Mouse (Mus musculus) embryo, embryonic 11.5 days (tissue): ENCODE results near the gene Hsd11b2.

Experiments
- DNase-seq: peaks from one replicate; pipeline ENCODE4 v3.0.0-alpha.2; 2012; ENCODE audit warnings: low read depth, low spot score

Hsd11b2 gene

DNA sequence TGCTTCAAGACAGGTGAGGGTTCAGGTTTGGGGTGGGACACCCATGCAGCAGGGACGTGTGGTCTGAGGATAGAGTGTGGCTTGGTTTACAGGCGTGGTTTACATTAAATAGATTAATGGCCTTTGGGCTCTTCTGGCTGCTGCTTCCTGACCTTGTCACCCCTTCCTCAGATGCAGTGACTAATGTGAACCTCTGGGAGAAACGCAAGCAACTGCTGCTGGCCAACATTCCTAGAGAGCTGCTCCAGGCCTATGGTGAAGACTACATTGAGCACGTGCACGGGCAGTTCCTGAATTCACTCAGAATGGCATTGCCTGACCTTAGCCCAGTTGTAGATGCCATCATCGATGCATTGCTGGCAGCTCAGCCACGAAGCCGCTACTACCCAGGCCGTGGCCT lies 4.3 kb downstream of the Hsd11b2 start:
- no peak for DNase-seq

DNA sequence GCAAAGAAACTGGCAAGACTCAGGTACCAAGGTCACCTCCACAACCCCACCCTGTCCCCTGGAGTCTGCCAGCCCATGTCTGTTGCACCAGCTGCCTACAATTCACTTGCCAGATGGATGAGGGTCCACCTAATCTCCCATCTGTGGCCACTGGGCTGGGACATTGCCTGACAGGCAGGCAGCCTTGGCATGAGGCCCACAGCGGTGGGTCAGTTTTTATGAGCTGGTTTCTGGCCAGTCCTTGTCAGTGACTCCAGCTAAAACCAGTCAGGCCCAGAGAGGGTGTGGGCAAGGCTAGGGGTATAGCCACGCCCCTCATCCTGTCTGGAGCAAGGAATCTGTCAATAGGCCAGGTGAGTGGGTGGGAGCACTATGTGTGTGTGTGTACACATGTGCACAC lies 8.6 kb downstream of the Hsd11b2 start:
- no peak for DNase-seq

DNA sequence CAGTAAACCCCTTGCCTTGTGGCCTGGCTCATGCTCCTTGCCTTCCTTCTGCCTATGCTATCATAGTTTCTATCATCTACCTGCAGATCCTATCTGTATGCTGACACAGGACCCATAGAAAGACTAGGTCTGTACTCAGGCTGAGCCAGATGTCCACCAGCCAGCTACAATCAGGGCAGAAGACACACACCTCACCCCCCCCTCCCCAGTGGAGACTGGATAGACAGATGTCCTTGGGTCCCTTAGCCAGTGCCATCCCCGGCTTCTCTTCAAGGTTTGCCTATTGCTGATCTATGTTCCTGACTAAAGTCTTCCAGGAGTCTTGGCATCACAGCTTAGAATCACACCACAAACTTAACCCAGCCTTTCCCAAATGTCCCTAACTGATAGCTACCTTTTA lies 9.7 kb downstream of the Hsd11b2 start:
- DNase-seq, result no peak

DNA sequence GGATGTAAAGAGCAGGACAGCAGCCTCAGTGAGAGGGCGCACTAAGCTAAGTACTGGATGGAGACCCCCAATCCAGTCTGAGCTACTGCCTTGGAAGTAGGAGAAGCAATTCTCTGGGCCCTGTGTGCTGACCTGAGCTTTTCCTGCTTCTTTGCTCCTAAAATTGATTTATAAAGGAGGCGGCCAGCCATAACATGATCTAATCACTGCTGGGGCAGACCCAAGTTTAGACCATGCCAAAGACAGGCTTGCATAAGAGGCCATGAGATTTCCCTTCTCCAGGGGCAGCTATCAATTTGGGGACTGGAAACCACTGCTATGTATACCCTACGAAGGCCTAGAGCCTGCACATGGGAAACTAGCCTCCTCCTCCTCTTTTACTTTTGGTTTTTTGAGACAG lies 10.7 kb downstream of the Hsd11b2 start:
- DNase-seq, result no peak

DNA sequence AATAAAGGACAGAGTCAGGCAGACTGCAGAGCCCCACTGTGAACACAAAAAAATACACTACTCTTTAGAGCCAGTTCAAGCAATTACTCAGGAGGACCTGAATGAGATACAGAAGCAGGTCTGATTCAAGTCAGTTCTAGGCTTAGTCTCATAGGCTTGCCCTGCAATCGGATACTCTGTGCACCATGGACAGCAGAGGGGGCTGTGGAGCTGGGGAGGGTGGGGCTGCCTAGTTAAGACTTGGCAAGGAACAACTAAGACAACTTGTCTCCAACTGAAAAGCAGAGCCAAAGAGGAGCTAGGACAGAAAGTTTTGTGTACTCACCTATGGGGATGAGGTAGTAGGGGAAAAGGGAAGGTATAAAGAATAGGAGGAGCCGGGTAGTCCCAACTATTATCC lies 13.2 kb downstream of the Hsd11b2 start:
- DNase-seq, result no peak

DNA sequence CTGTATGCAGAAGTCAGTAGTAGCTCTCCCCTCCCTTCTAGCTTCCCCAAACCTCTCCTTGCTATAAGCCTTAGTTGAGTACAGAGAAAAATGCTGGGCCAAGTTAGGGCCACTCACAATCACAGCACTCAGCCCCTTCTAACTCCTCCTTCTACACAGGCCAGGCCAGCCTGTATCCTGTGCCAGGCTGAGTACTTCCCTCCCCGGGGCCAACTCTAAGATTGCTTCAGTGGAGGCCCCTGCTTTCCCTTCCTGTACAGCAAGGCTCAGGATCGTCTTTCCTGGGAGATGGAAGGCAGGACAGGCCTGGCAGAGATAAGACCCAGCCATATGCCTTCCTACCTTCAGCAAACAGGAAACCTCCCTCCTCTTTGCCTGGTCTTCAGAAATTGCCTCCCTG lies 14.9 kb downstream of the Hsd11b2 start:
- DNase-seq, result no peak

DNA sequence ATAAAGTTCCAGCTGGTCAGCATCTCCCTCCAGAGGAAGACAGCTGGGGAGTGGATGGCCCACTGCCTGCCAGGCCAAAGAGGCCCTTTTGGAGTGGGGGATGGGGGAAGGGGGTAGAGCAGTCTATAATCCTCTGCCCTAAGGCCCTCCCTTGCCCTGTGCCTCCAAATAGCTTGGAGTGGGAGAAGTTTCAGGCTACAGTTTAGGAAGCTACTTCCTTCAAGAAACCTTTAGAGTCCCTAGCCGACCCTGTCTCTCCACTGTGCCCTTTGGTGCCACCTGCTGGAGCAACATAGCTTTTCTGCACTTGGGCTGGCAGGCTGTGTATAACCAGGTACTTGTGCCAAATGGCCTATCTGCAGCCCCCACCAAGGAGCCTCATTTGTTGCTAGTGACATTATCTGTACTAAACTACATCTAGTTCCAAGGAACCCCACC lies 15.4 kb downstream of the Hsd11b2 start:
- DNase-seq, result no peak

DNA sequence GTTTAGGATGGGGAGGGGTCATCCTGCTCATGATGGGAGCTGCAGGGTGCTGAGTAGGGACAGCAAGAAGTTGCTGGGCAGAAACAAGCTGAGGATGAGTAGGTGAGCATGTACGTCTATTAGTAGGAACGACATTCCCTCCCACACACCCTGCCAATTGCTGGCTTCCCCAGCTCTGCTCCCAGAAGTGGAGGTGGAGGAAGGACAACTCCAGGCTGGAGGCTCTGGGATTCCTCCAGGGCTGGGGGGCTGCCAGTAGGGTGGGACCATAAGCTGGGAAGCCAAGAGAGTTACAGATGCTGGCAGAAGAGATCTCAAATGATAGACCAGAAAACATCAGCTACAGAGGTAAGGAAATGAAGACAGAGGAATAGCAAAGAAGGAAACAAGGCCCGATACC lies 18.0 kb downstream of the Hsd11b2 start:
- no peak for DNase-seq

DNA sequence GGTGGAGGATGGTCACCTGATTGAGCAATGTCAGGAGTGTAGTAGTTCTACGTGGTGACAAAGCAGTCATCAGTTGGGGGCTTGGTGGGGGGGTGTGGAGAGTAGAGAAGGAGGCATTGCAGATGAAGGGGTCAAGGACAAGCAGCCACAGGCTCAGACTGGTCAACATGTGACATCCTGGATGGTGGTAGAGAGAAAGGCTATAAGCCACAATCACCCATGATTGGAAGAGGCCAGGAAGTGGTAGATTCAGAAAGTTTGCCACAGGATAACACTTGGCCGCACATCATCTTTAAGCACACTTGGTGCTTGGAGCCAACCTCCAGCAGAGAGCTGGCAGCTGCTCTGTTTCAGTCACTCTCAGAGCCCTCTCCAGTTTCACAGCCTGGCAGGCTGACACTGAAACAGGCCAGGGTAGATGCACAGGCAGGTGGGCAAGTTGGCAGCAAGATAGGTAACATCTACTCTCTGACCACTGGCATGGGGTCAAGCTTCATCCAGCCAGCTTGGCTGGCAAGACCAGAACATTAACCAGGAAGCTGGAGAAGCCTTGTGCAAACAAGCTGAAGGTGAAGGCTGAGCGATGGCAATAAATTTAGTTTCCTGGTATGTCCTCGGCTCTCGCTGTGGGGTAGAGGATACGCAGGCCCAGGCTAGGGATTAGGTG lies 18.6 kb downstream of the Hsd11b2 start:
- no peak for DNase-seq

DNA sequence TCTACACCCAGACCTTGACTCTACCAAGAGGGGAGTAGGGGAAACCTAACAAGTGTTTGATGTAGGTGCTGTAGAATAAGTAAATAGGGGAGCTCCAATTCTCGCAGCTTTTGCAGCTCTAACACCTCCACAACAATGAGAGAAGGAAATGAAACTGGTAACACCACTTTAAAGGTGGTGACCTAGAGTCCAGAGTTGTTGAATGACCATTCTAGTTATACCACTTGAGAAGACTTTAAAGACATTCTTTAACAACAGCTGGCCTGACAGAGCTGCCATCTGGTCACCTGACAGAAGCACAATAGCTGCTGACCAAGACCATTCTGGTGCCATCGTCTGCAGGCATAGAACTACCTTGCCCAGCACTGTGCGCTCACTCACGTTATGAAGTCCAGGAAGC lies 20.4 kb downstream of the Hsd11b2 start:
- DNase-seq, result no peak

DNA sequence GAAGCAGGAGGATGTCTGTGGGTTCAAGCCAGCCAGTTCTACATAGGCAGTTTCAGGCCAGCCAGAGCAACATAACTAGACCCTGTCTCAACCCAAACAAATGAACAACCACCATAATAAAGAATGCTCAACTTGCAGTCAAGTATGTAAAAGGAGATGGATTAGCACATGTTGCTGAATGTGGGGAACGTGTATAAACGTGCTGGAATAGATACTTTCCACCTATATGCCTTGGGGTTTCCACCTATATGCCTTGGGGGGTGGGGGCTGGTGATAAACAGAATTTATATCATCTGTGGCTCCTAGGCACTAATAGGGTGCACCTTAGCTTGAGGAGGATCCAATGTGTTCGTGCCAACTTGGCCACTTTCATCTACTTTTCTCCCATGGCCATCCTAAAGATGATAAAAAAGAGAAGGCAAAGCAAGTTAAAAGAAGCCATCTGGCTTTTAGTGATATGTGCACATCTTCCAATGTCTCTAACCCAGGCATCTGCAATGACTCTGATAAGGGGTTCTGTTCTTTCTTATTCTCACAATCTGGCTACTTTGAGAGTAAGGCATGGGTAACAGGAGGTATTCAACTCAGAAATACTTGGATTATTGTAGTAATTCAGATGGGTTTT lies 23.6 kb downstream of the Hsd11b2 start:
- no peak for DNase-seq

DNA sequence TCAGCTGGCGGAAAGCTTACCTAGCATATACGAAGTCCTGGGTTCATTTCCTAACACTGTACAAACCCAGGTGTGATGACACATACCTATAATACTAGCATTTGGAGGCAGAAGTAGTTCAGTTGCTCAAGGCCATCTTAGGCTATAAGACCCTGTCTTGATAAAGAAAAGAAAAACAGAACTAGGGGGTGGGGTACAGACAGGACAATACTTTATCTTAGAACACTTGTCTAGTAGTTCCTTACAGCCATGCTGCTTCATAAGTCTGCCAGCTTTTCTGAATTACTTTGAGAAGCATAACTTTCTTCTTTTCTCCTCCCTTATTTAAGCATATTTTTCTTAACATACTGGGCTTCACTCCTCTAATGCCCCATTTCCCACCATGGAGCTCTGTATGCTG lies 24.3 kb downstream of the Hsd11b2 start:
- DNase-seq, result no peak

DNA sequence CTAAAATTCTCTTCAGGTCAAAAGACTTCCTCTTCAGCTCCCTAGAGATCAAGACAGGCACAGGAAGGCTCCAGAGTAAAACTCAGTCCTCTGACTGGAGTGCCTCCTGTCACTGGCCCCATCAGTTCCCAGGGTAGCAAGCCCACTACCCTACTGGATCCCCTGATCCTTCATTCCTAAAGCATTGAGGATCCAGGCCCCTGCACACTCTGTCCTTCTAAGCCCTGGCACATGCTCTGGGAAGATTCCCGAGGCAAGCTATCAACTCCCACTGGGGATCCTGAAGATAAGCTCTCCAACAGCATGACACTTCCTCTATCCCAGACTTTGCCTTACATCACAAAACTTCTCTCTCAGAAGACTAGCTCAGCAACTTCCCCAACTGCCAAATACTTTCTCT lies 25.1 kb downstream of the Hsd11b2 start:
- DNase-seq, result no peak

DNA sequence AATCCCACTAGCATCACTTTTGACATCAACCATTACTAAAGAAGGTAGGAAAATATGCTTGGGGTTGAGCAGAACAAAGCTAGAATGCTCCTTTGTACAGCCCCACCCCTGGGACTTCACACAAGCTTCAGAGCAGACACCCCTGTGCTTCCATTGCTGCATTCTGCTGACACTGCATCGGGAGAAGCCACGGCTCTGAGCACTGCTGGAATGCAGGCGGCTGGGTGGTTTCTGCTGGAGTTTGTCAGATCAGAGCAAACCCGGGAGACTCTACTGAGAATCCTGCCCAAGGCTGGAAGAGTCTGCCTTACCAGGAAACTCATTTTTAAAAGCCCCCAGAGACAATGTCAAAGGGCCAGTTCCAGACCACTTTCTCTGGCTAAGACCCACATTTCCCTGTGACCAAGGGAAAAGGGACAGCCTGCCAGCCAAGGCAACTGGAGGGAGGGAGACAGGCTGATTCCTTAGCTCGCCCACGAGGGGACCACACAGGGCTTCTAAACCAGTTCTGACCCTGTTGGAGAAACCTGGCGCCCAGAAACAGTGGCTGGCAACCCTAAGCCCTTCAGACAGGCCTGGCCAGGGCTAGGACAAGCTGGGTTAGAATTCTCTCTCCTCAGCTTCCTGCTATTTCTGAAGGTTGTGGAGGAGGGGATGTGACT lies 26.1 kb downstream of the Hsd11b2 start:
- DNase-seq, result no peak

DNA sequence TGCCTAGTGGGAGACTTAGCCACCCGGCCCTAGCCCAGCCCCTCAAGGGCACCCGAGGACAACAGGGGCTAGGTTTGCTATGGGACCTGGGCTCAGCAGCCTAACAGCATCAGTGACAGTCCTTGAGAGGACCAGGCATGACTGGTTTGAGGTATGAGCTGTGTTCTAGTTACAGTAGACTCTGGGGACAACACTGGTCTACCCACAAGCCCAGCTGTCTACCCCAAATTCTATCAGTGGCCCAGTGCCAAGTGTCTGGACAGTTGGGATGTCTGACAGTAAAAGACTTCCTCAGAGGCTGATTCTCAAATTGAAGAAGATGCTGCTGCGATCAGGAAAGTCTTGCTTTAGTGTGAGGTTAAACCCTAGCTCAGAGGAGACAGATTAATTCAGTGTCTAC lies 26.7 kb downstream of the Hsd11b2 start:
- DNase-seq, result no peak

DNA sequence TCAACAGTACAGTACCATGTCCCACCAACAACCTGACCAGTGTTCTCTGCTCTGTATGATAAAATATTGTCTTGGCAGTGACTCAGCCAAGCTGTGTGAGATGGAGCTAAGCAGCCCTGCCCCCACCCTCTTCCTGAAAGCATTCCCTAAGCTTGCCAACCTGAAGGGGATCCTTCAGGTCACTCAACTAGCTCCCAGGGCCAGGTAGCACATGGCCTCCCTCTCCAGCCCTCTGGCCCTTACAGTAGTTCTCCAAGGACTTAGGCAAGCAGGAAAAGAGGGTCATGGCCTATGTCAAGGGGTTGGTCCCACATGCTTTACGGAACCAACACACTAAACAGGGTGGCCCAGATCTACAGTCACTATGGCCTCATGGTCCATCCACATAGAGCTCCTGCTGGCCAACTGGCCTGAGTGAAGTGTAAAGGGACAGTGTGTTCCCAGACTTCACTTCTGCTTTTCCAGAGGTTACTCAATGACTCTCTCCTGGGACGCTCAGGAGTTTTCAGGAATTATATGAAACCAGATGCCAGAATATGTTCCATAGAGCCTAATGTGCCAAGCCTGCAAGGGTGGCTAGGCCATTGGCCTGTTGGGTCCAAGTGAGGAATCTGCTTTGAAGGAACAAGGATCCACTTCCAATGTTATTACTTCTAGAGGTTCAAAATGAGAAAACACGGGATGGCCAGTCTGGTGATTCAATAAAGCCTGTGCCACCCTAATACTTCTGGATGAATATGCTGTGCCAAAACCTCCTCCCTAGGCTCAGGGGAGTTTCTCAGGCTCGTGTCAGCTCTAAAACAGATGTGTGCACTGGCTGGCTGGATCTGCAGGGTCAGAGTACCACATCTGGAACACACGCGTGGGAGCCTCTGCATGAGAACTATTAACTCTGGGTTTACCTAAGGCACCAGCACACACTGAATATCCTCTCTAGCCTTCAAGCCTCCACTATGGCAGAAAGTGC lies 28.1 kb downstream of the Hsd11b2 start:
- DNase-seq, result no peak

DNA sequence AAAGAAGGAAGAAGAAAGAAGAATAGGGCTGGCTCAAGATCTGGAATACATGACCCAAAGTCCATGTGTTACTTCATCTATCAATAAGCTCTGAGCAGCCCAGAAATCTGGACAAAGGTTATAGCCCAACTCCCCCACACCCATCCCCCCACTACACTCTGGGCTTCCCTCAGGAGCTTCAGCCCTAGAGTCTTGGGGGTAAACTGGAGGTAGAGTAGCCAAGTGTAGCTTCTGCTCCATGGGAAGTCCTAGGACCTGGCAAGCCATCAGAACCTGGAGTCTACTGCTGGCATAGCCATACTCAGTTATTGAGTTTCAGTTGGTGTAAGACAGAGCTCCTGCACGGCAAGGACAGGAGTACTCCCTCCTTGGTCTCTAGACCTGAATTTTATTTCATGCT lies 31.0 kb downstream of the Hsd11b2 start:
- DNase-seq, result no peak

DNA sequence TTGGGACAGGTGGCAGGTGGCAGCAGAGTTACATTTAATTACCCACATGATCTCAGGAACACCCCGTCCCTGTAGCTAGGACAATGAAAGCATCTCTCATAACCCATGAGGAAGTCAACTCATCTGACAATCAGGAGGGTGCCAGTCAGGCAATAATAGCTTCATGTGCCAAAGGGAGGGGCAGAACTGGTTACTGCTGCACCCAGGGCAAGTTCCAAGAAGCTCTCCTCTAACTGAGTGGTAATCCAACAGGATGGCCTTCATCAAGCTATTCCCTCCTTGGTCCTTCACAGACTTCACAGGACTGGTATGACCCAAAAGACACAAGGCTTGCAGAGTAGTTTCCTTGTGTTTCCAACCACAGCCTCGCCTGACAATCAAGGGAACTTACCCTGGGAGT lies 31.5 kb downstream of the Hsd11b2 start:
- DNase-seq, result no peak

DNA sequence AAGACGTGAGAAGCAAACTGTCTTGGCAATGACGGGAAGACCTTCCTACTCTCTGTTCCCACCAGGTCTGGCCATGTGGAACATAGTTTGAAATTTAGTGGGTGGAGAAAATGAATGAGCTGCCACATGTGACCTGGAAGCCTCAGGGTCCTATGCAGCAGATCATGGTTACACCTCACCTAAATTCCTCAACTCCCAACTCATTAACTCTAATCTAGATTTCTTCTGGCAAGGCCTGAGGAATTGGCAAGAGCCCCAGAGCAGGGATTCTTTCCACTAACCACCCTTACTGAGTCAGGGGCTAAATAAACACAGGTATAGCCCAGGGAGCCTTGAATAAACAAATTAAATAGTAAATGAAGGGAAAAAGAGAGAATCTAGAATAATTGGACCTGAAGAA lies 33.5 kb downstream of the Hsd11b2 start:
- DNase-seq, result no peak

DNA sequence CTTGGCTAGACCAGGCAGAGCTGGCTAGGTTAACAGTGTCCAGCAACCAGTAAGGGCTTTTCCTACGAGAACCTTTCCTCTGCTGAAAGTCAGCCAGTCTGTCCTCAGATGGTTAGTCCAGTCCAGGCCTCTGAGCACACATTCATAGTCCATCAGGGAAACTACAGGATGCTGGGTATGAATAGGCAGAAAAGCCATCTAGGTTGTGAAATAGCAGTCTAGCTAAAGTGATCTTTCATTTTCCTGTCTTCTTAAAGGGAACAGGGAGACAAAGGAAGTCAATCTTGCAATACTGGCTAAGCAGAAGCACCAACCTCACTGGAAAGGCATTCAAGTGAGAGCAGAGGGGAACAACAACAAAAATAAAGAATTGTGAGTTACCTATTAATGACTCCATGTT lies 34.3 kb downstream of the Hsd11b2 start:
- DNase-seq, result no peak

DNA sequence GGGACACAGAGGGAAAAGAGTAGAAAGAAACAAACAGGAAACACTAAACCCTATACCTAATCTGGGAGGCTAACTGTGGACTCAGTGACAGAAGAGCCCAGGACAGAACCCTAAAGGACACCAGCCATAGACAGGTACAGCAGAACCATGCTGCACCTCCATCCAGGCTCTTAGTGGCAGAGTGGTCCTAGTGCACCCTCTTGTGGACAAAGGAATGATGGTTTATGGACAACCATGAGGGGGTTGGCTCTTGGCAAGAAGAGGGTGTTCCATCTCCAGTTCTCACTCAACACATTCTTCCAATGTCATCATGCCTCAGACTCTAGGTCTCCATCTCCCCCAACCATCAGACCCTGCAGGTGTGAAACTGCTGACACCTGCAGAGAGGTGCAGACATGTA lies 35.5 kb downstream of the Hsd11b2 start:
- DNase-seq, result peak; percentile 41

DNA sequence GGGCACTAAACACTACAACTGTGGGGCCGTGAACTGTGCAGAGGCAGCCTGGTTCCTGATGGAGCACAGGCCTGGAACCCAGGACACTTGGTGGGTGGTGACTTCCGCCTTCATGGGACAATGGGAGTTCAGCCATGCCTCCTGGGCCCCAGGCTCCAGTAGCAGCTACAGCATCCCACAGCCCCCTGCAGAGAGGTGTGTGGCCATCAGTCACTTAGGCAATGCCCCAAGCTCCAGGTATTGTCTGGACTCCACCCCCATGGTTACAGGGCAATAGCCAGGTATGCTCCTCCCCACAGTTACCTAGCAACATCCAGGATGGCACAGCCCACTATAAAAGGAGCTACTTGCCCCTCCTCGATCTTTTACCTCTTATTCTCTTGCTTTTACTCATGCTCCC lies 36.7 kb downstream of the Hsd11b2 start:
- no peak for DNase-seq
